Mouse (Mus musculus) brain, embryonic 14.5 days (tissue): ENCODE results near the gene Sox5. TPM values are rescaled to one million over a fixed set of nuclear protein-coding genes. Genes with fewer than 3 reads are reported as not detected.

ENCODE experiments used
- DNase-seq: peaks from one replicate; pipeline ENCODE4 v3.0.0-alpha.2; 2011; ENCODE audit warnings: low read depth
- CTCF ChIP-seq: fragments of 200-500 bp; IDR thresholded peaks from 2 replicates; pipeline ENCODE4 v1.5.1; 2012; ENCODE audit warnings: inconsistent platforms, mild to moderate bottlenecking, moderate library complexity, borderline replicate concordance; ENCODE audit not compliant: insufficient read depth, insufficient read length; ENCODE audit errors: extremely low read depth
- POLR2A ChIP-seq: fragments of 200-500 bp; IDR thresholded peaks from 2 replicates; pipeline ENCODE4 v1.6.1; 2012; ENCODE audit warnings: mild to moderate bottlenecking, inconsistent platforms, borderline replicate concordance; ENCODE audit not compliant: poor library complexity, insufficient read depth, insufficient read length, severe bottlenecking; ENCODE audit errors: extremely low read depth
- polyA plus RNA-seq: library from polyadenylated mRNA; depleted of rRNA; stranded (reverse); fragments of >200 nt; gene quantifications from 2 replicates; pipeline ENCODE4 v1.2.3, GENCODE M21; 2012

Sox5 gene
- polyA plus RNA-seq, 1 experiment: 30.3 TPM

- TF ChIP-seq POLR2A (no peak), CTCF (no peak)
- DNase-seq: no peak
Observed at GRCm38 (mm10) chr6:144100852-144101251, 680.9 kb downstream of the Sox5 start.

GRCm38 (mm10) chr6:144098119-144098518 is 683.7 kb downstream of the Sox5 start:
- DNase-seq: peak; percentile 62
- TF ChIP-seq CTCF (no peak), POLR2A (no peak)

- peak; percentile 42 for DNase-seq
- TF ChIP-seq CTCF: no peak
- TF ChIP-seq POLR2A: no peak
Observed at GRCm38 (mm10) chr6:144088256-144088655, 693.5 kb downstream of the Sox5 start.

GRCm38 (mm10) chr6:144086096-144086810 is 695.5 kb downstream of the Sox5 start:
- TF ChIP-seq POLR2A (no peak), CTCF (no peak)
- DNase-seq: no peak

GRCm38 (mm10) chr6:144082297-144082696 is 699.5 kb downstream of the Sox5 start:
- TF ChIP-seq POLR2A (no peak), CTCF (no peak)
- no peak for DNase-seq

- no peak for DNase-seq
- TF ChIP-seq POLR2A: no peak
- TF ChIP-seq CTCF: no peak
Observed at GRCm38 (mm10) chr6:144077826-144078225, 704.0 kb downstream of the Sox5 start.

- DNase-seq: no peak
- TF ChIP-seq POLR2A (no peak), CTCF (no peak)
Observed at GRCm38 (mm10) chr6:144076376-144076775, 705.4 kb downstream of the Sox5 start.

- TF ChIP-seq POLR2A (no peak), CTCF (no peak)
- no peak for DNase-seq
Observed at GRCm38 (mm10) chr6:144075327-144075941, 706.3 kb downstream of the Sox5 start.

- TF ChIP-seq POLR2A (no peak), CTCF (no peak)
- peak; percentile 53 for DNase-seq
Observed at GRCm38 (mm10) chr6:144074826-144075225, 707.0 kb downstream of the Sox5 start.

GRCm38 (mm10) chr6:144070461-144070860 is 711.3 kb downstream of the Sox5 start:
- TF ChIP-seq CTCF (no peak), POLR2A (no peak)
- no peak for DNase-seq

GRCm38 (mm10) chr6:144067491-144067890 is 714.3 kb downstream of the Sox5 start:
- no peak for TF ChIP-seq POLR2A
- TF ChIP-seq CTCF: no peak
- DNase-seq: no peak

- DNase-seq: no peak
Observed at GRCm38 (mm10) chr6:144062428-144062827, 719.3 kb downstream of the Sox5 start.

GRCm38 (mm10) chr6:144061814-144062213 is 720.0 kb downstream of the Sox5 start:
- no peak for DNase-seq
- TF ChIP-seq POLR2A: no peak
- no peak for TF ChIP-seq CTCF

More at GRCm38 (mm10) chr6:144062428-144062827, 719.3 kb downstream of the Sox5 start:
- no peak for TF ChIP-seq POLR2A
- TF ChIP-seq CTCF: no peak
